ENCODE assay signal across 24 mouse cellular contexts in the genomic region with DNA sequence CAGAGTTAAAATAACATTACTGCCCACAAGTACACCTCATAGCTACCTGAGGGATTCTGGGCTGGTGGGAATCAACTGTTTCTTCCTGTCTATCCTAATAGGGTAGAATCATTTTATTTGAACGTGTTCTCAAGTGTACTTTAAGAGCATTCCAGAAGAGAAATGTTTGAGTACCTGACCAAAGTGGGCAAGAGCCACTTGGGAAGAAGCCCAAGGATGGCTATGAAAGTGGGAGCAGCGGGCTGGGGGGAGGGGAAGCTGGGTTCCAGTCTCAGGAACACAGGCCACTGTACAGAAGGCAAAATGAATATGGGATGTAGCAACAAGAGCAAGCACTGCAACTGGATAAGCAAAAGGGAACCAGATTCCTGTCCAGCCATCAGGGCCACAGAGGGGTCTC.
DNase-seq lines count a peak whose midpoint lies in the region; ATAC-seq and TF ChIP-seq lines count a peak whose summit lies in the region.
"Had no signal": no experiment of that assay in that cellular context is flagged by ENCODE, and none has a peak within 500 bp of the region (broad histone marks: within the 10 kb centered on the region; RNA-seq: fewer than 3 reads in every experiment).

No protein-coding gene starts in this region.

- WGBS in lung, embryonic 14.5 days: 50% methylated on average over 2 of the region's 2 CpGs
- WGBS in lung, postnatal 0 days: 52% methylated on average over 2 of the region's 2 CpGs
- 64% methylated on average over 2 of the region's 2 CpGs for WGBS in midbrain, postnatal 0 days

- H3K9ac ChIP-seq in lung, embryonic 14.5 days: no peak overlapping the region
- no peak overlapping the region for H3K9ac ChIP-seq in lung, postnatal 0 days (replicated peaks; ENCODE audit: low read depth)
- H3K9ac ChIP-seq in midbrain, postnatal 0 days (replicated peaks; ENCODE audit: low read length, poor library complexity, severe bottlenecking): no peak overlapping the region
- H3K9ac ChIP-seq: forebrain, embryonic 13.5 days; hindbrain, embryonic 13.5 days had no signal

- TF ChIP-seq EP300 in lung, postnatal 0 days (IDR thresholded peaks at IDR 0.05): peak; percentile 89

- no peaks in the 10 kb centered on the region for H3K36me3 ChIP-seq in lung, embryonic 14.5 days (ENCODE audit: insufficient read depth)
- H3K36me3 ChIP-seq in lung, postnatal 0 days (ENCODE audit: insufficient read depth, low read length): no peaks in the 10 kb centered on the region
- no peaks in the 10 kb centered on the region for H3K36me3 ChIP-seq in midbrain, postnatal 0 days (ENCODE audit: insufficient read depth, low read length)
- H3K36me3 ChIP-seq: forebrain, embryonic 10.5 days; hindbrain, embryonic 13.5 days had no signal

- no peak overlapping the region for H3K4me3 ChIP-seq in lung, embryonic 14.5 days (ENCODE audit: low read depth, low read length)
- no peak overlapping the region for H3K4me3 ChIP-seq in lung, postnatal 0 days (ENCODE audit: low read depth, low read length)
- no peak overlapping the region for H3K4me3 ChIP-seq in midbrain, postnatal 0 days (ENCODE audit: low read depth, low read length)
- H3K4me3 ChIP-seq: forebrain, embryonic 10.5 days; forebrain, embryonic 13.5 days; gastrocnemius, adult 2 months; hindbrain, embryonic 13.5 days had no signal

- no peaks in the 10 kb centered on the region for H3K27me3 ChIP-seq in lung, embryonic 14.5 days (ENCODE audit: insufficient read depth, low read length)
- H3K27me3 ChIP-seq in lung, postnatal 0 days (replicated peaks; ENCODE audit: insufficient read depth, low read length): no peaks in the 10 kb centered on the region
- H3K27me3 ChIP-seq in midbrain, postnatal 0 days (ENCODE audit: insufficient read depth, low read length): no peaks in the 10 kb centered on the region
- H3K27me3 ChIP-seq: forebrain, embryonic 13.5 days; hindbrain, embryonic 13.5 days had no signal

- TF ChIP-seq CTCF in lung, embryonic 14.5 days (IDR thresholded peaks at IDR 0.05; ENCODE audit: low read depth): no peak
- TF ChIP-seq CTCF in lung, postnatal 0 days (IDR thresholded peaks at IDR 0.05): no peak
- TF ChIP-seq CTCF in midbrain, postnatal 0 days (IDR thresholded peaks at IDR 0.05): no peak

- no peaks in the 10 kb centered on the region for H3K9me3 ChIP-seq in lung, embryonic 14.5 days (ENCODE audit: low read depth, low read length)
- H3K9me3 ChIP-seq in lung, postnatal 0 days (ENCODE audit: low read length): no peaks in the 10 kb centered on the region
- no peaks in the 10 kb centered on the region for H3K9me3 ChIP-seq in midbrain, postnatal 0 days (ENCODE audit: low read length)
- H3K9me3 ChIP-seq: forebrain, embryonic 10.5 days; forebrain, embryonic 13.5 days; hindbrain, embryonic 13.5 days had no signal

- H3K4me1 ChIP-seq in lung, embryonic 14.5 days (ENCODE audit: insufficient read depth): no peaks in the 10 kb centered on the region
- H3K4me1 ChIP-seq in lung, postnatal 0 days (ENCODE audit: insufficient read depth, low read depth, low read length): no peaks in the 10 kb centered on the region
- no peaks in the 10 kb centered on the region for H3K4me1 ChIP-seq in midbrain, postnatal 0 days (ENCODE audit: insufficient read depth, low read length)
- H3K4me1 ChIP-seq: forebrain, embryonic 10.5 days had no signal

- peak; percentile 53 for DNase-seq in lung, embryonic 14.5 days
- peak; percentile 80 for DNase-seq in lung, postnatal 0 days (ENCODE audit: low spot score)
- peak; percentile 72 for DNase-seq in lung, postnatal 25 days (ENCODE audit: low spot score)
- DNase-seq in frontal cortex, adult 2 months (ENCODE audit: extremely low spot score in 1 of 2, low spot score in 1 of 2): no peak
- DNase-seq in midbrain, postnatal 0 days (ENCODE audit: low spot score): no peak
- no peak for DNase-seq in MN1 (ENCODE audit: low spot score)
- DNase-seq: adrenal gland, adult 8-10 months; adrenal gland, postnatal 25 days; cerebellum, adult 11-12 months; cerebellum, adult 8-10 months; cerebellum, postnatal 10 days; cerebellum, postnatal 36 days; gastrocnemius, adult 2 months; gastrocnemius, postnatal 14 days; heart, adult 11 months had no signal

- no peak overlapping the region for H3K27ac ChIP-seq in lung, embryonic 14.5 days (ENCODE audit: low read depth)
- H3K27ac ChIP-seq in lung, postnatal 0 days (ENCODE audit: low read length): no peak overlapping the region
- H3K27ac ChIP-seq in midbrain, postnatal 0 days (ENCODE audit: low read depth, low read length): no peak overlapping the region
- H3K27ac ChIP-seq: forebrain, embryonic 10.5 days; forebrain, embryonic 13.5 days; gastrocnemius, adult 2 months; hindbrain, embryonic 13.5 days had no signal

- peak; percentile 42; the same call in 1 of the 2 replicates for ATAC-seq in lung, embryonic 14.5 days (ENCODE audit: insufficient read depth)
- peak; percentile 80 for ATAC-seq in lung, postnatal 0 days
- ATAC-seq in midbrain, postnatal 0 days (ENCODE audit: low FRiP score): no peak
- ATAC-seq in inflammation-experienced regulatory T-cells, adult 6 months: no peak
- ATAC-seq: activated CD4-positive, CD25-positive, alpha-beta regulatory T cell, adult 4 months; CD4-positive, CD25-positive, alpha-beta regulatory T cell, adult 4 months; forebrain, embryonic 13.5 days; forebrain, embryonic 16.5 days; hindbrain, embryonic 16.5 days had no signal

- H3K4me2 ChIP-seq in lung, embryonic 14.5 days: no peak overlapping the region
- H3K4me2 ChIP-seq in lung, postnatal 0 days (replicated peaks; ENCODE audit: low read depth, low read length): no peak overlapping the region
- no peak overlapping the region for H3K4me2 ChIP-seq in midbrain, postnatal 0 days (ENCODE audit: low read depth, low read length, poor library complexity, severe bottlenecking)
- H3K4me2 ChIP-seq: forebrain, embryonic 13.5 days; heart, embryonic 11.5 days; hindbrain, embryonic 13.5 days had no signal

Comparison
In these comparisons a context has a peak if more than half of its experiments do, and no peak if none do; other contexts are left out.
1. ATAC-seq: peak in lung, embryonic 14.5 days (single experiment) and lung, postnatal 0 days (single experiment); none in midbrain, postnatal 0 days (single experiment) and inflammation-experienced regulatory T-cells, adult 6 months (single experiment).
2. DNase-seq: peak in lung, embryonic 14.5 days (single experiment), lung, postnatal 0 days (single experiment) and lung, postnatal 25 days (single experiment); none in frontal cortex, adult 2 months (0 of 2), midbrain, postnatal 0 days (single experiment) and MN1 (single experiment).